Mouse (Mus musculus) heart, postnatal 0 days (tissue): Measurements from ENCODE around the gene Mllt10. TPM values are rescaled to one million over a fixed set of nuclear protein-coding genes. Genes with fewer than 3 reads are reported as not detected.

Source experiments
- ATAC-seq: fragments of 200-750 bp; cut with Nextera tagmentation; 2 replicates; pipeline ENCODE4 v1.8.0; 2017; ENCODE audit warnings: low read depth, moderate number of reproducible peaks, moderate library complexity; ENCODE audit not compliant: insufficient read depth
- DNase-seq: peaks from one replicate; pipeline ENCODE4 v3.0.0-alpha.2; 2016; ENCODE audit warnings: low spot score
- H3K27ac ChIP-seq: fragments of 300-500 bp; sonication (generic); 2 replicates; pipeline ENCODE4 v1.5.1; 2014; ENCODE audit warnings: low read depth, mild to moderate bottlenecking
- H3K27me3 ChIP-seq: fragments of 300-500 bp; sonication (generic); 2 replicates; pipeline ENCODE4 v1.6.1; 2014; ENCODE audit warnings: low read length, mixed read lengths; ENCODE audit not compliant: control insufficient read depth, insufficient read depth
- H3K36me3 ChIP-seq: fragments of 300-500 bp; sonication (generic); replicated peaks from 2 replicates; pipeline ENCODE4 v1.6.1; 2014; ENCODE audit warnings: low read length, mixed read lengths; ENCODE audit not compliant: control insufficient read depth, insufficient read depth
- H3K4me1 ChIP-seq: fragments of 300-500 bp; sonication (generic); 2 replicates; pipeline ENCODE4 v1.6.1; 2014; ENCODE audit warnings: antibody characterized with exemption; ENCODE audit not compliant: control insufficient read depth, insufficient read depth
- H3K4me2 ChIP-seq: fragments of 300-500 bp; sonication (generic); 2 replicates; pipeline ENCODE4 v1.6.1; 2014; ENCODE audit warnings: low read depth, mild to moderate bottlenecking, low read length, moderate library complexity
- H3K4me3 ChIP-seq: fragments of 300-500 bp; sonication (generic); 2 replicates; pipeline ENCODE4 v1.5.1; 2014; ENCODE audit warnings: low read depth, low read length
- H3K9ac ChIP-seq: fragments of 300-500 bp; sonication (generic); replicated peaks from 2 replicates; pipeline ENCODE4 v1.6.1; 2014; ENCODE audit warnings: low read depth, low read length, mixed read lengths
- H3K9me3 ChIP-seq: fragments of 300-500 bp; sonication (generic); replicated peaks from 2 replicates; pipeline ENCODE4 v1.6.1; 2016; ENCODE audit warnings: low read length; ENCODE audit not compliant: control insufficient read depth
- CTCF ChIP-seq: IDR thresholded peaks from 2 replicates; pipeline ENCODE4 v1.5.1; 2016; ENCODE audit warnings: antibody characterized with exemption, control low read depth, low read depth
- EP300 ChIP-seq: IDR thresholded peaks from 2 replicates; pipeline ENCODE4 v1.6.1; 2016; ENCODE audit warnings: antibody characterized with exemption, low read depth
- WGBS: fragments of 180-500 bp; shearing (Covaris S2); extraction: QIAGEN DNeasy Blood & Tissue Kit; methylation state at CpG from one replicate; pipeline ENCODE4 v1.1.7; 2014; 5-methylcytosine and 5-hydroxymethylcytosine counted together
- polyA plus RNA-seq: library from polyadenylated mRNA; unstranded; fragments of >200 nt; fragmentation: Nextera tagmentation; extraction: Ambion mirVana; gene quantifications from 2 replicates; pipeline ENCODE4 v1.2.1, GENCODE M21; 2015
- total RNA-seq: library from RNA; depleted of rRNA; stranded (reverse); fragments of >200 nt; gene quantifications from 2 replicates; pipeline ENCODE4 v1.2.3, GENCODE M21; 2014; ENCODE audit warnings: low replicate concordance

The Mllt10 gene
- total and polyA plus RNA-seq, 2 experiments from 2014 or later: 22.1 to 25.6 TPM

DNA sequence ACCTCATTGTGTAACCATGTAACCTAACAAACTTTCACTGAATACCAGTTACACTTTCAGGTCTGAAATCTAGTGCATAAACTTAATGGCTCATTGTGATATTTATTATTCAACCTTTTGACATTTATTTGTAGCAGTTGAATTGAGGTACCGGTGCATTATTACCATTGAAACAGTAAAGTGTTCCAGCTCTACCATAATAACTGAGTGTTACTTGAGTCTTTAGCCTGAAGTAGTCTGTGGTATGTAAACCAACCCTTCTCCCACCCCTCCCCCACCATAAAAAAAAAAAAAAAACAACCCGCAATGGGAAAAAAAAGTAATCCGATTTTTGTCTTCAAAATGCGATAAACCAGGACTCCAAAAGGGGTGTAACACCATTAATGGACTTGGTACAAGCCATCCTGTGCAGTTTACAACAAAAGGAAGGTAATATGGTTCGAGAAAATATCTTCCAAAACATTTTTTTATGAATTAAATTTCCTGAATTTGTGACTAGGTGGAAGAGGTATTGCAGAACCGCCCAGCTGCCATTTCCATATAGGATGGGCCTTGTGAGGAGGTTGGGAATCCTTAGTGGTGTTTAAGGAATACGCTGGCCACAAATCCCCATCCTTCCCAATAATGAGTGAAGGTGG lies 9.8 kb upstream of the Mllt10 start:
- no peak overlapping the region for H3K27ac ChIP-seq
- peak overlapping the region; percentile 78 for H3K4me2 ChIP-seq
- ATAC-seq: no peak
- WGBS: 16% methylated on average over 7 of the region's 7 CpGs
- peak overlapping the region; percentile 95 for H3K4me3 ChIP-seq
- no peak for DNase-seq
- TF ChIP-seq EP300 (no peak), CTCF (no peak)
- peak overlapping the region; percentile 97 for H3K9ac ChIP-seq
- no peaks in the 10 kb centered on the region for H3K36me3 ChIP-seq
- H3K4me1 ChIP-seq: peaks cover 51% of the 10 kb centered on the region
- no peaks in the 10 kb centered on the region for H3K27me3 ChIP-seq
- H3K9me3 ChIP-seq: no peaks in the 10 kb centered on the region

DNA sequence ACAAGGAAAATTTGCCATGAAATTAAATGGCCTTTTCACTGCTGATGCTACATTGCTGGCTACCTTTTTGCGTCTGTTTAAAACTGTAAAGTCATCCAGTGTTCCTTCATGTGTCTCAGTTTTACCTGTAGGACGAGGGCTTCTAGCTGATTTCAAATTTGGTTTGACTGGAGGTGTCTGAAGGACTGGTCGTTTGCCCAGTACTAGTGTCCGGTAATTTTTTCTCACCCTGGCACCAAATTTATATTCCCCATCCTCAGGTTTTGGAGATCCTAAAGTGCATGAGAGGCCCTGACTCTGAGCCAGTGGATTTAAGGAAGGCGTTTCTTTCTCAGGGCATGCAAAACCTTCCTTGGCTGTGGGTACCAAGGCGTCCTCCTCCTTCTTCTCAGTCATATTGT lies 9.3 kb upstream of the Mllt10 start:
- peak overlapping the region; percentile 95 for H3K4me3 ChIP-seq
- TF ChIP-seq EP300 (no peak), CTCF (no peak)
- WGBS: 29% methylated on average over 6 of the region's 6 CpGs
- no peaks in the 10 kb centered on the region for H3K36me3 ChIP-seq
- no peaks in the 10 kb centered on the region for H3K27me3 ChIP-seq
- H3K27ac ChIP-seq: peak overlapping the region; percentile 99; the same call in 1 of the 2 replicates
- H3K4me1 ChIP-seq: peaks cover 56% of the 10 kb centered on the region
- peak overlapping the region; percentile 97 for H3K9ac ChIP-seq
- H3K4me2 ChIP-seq: peak overlapping the region; percentile 78
- H3K9me3 ChIP-seq: no peaks in the 10 kb centered on the region
- DNase-seq (no peak), ATAC-seq (no peak)

DNA sequence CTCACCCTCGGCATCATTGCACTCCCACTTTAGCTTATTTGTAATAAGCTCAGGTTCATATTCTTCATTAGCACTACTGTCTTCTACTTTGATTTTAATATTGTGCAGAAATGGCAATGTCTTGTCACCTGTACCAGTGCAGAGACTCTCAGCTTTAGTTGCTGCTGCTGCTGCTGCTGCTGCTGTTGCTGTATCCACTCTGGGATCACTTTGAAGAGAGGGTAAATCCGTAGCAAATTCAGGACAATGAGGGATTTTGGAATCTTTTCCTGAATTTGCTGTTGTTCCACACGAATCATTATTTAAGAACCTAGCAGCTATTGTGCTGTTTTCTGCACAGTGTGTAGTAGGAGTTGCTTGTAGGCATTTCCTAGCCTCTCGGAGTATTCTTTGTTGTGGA lies 8.9 kb upstream of the Mllt10 start:
- 7% methylated on average over 4 of the region's 4 CpGs for WGBS
- ATAC-seq: no peak
- H3K27me3 ChIP-seq: no peaks in the 10 kb centered on the region
- no peak for TF ChIP-seq CTCF
- TF ChIP-seq EP300: no peak
- peak overlapping the region; percentile 95 for H3K4me3 ChIP-seq
- H3K27ac ChIP-seq: peak overlapping the region; percentile 99
- peaks cover 57% of the 10 kb centered on the region for H3K4me1 ChIP-seq
- no peak for DNase-seq
- no peaks in the 10 kb centered on the region for H3K9me3 ChIP-seq
- H3K9ac ChIP-seq: peak overlapping the region; percentile 97
- no peaks in the 10 kb centered on the region for H3K36me3 ChIP-seq
- H3K4me2 ChIP-seq: peak overlapping the region; percentile 78

DNA sequence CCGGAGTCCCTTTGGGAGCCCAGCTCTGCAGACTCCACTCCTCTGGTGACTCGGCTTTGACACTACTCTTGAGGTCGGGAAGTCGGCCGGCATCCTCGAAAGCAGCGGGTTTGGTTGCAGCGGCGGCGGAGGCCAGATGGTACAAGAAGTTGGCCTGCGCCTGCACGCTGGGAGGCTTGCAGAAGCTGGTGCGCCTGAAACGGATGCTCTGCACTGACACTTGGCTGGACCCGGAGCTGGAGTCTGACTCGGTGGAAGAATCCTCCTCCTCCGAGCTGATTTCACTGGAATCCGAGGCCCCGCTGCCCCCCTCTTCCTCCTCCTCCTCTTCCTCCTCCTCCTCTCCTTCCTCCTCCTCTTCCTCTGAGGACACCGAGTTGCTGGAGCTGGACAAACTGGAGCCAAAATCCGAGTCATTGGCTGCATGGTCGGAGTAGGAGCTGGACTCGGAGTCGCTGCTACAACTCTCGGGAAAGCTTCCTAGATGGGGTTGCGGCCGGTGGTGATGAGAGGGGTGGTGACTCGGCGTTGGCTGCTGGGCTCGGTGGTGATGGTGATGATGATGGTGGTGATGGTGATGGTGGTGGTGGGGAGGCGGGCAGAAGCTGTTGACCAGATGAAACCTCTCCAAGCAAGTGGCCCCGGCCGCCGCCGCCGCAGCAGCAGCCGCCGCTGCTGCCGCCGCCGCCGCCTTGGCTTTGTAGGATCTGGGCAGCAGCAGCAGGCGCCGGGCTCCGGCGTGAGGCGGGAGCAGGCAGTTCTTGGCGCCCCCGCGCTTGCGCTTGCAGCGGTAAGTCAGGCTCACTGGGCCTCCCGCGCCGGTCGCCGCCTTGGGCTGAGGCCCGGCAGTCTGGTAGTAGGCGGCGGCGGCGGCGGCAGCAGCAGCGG lies 8.0 kb upstream of the Mllt10 start:
- Histone ChIP-seq H3K4me2 (peak overlapping the region; percentile 78), H3K4me1 (peaks cover 54% of the 10 kb centered on the region), H3K27ac (peak overlapping the region; percentile 99), H3K9me3 (no peaks in the 10 kb centered on the region), H3K36me3 (no peaks in the 10 kb centered on the region), H3K27me3 (no peaks in the 10 kb centered on the region), H3K9ac (peak overlapping the region; percentile 97), H3K4me3 (peak overlapping the region; percentile 95)
- DNase-seq: no peak
- peak; percentile 42 for ATAC-seq
- no peak for TF ChIP-seq EP300
- no peak for TF ChIP-seq CTCF
- WGBS: under 1% methylated on average over 46 of the region's 64 CpGs

DNA sequence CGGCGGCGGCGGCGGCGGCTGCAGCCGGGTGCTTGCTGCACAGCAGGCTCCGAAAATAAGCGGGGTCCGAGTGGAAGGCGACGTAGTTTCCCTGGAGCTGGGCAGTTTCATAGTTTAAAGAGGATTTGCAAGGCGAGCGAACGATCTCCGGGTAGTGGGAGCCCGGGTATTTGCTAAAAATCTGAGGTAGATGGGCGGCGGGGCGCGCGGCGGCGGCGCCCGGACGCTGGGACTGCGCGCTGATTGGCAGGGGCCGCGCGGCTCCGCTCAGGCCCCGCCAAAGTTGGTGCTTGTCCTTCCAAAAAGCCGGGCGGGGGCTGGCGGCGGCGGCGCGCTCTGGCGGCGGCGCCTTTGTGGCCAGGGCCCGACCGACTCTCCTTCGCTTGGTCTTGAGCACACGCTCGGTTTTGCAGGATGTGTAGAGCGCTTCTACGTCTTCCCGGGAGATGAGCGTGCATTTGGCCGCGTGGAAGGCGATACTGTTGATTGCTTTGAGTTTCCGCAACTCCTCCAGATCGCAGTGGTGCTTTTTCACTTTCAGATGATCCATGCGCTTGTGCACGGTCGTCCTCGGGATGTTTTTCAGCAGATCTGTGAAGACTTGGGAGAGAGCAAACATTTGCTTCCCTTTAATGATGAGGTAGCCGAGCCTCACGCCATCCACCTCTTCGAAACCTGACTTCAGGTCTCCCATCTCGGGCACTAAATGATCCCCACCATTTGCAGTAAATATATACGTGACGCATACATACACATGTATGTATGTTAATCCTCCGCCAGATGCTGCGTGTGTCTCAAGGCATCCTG lies 7.2 kb upstream of the Mllt10 start:
- Histone ChIP-seq H3K36me3 (no peaks in the 10 kb centered on the region), H3K4me1 (peaks cover 47% of the 10 kb centered on the region), H3K4me2 (peak overlapping the region; percentile 78), H3K9me3 (no peaks in the 10 kb centered on the region), H3K4me3 (peak overlapping the region; percentile 95), H3K9ac (peak overlapping the region; percentile 97), H3K27me3 (no peaks in the 10 kb centered on the region), H3K27ac (peak overlapping the region; percentile 99)
- ATAC-seq (peak; percentile 86), DNase-seq (peak; percentile 84)
- WGBS: under 1% methylated on average over 61 of the region's 70 CpGs
- no peak for TF ChIP-seq CTCF
- TF ChIP-seq EP300: no peak
